22 mouse cellular contexts compared by ENCODE assay signal in the genomic region with DNA sequence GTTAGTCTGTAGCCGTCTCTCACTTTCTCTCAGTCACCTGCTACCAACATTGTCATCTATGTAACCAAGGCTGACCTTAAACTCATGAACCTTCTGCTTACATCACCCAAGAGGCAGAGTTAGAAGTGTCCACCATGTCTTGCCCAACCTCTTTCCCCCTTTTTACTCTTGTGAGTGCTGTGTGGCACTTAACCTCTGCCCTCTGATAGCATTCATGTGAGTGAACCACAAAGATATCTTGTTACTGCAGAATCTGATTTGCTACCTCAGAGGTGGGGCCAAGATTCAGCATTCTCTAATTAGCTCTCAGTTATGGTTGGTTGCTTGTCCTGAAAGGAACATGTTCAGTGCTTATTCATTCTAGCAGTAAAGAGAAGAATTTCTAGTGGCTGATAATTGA. TPM values are rescaled to one million over a fixed set of nuclear protein-coding genes. Genes with fewer than 3 reads are reported as not detected.
DNase-seq lines count a peak whose midpoint lies in the region; ATAC-seq and TF ChIP-seq lines count a peak whose summit lies in the region.
"Had no signal": no experiment of that assay in that cellular context is flagged by ENCODE, and none has a peak within 500 bp of the region (broad histone marks: within the 10 kb centered on the region; RNA-seq: fewer than 3 reads in every experiment).

No protein-coding gene starts in this region.

- no peak for TF ChIP-seq CTCF in G1E (IDR thresholded peaks at IDR 0.05; ENCODE audit: low read depth, low read length)
- no peak for TF ChIP-seq CTCF in brain, embryonic 14.5 days (IDR thresholded peaks at IDR 0.05; ENCODE audit: borderline replicate concordance, extremely low read depth, insufficient read depth, insufficient read length)

- H3K9ac ChIP-seq in liver, embryonic 11.5 days (ENCODE audit: low read depth, low read length) = no peak overlapping the region; the same call in 1 of the 2 replicates
- H3K9ac ChIP-seq: embryonic facial prominence, embryonic 15.5 days; heart, embryonic 12.5 days; hindbrain, embryonic 14.5 days had no signal

- TF ChIP-seq POLR2A in brain, embryonic 14.5 days (IDR thresholded peaks at IDR 0.05; ENCODE audit: borderline replicate concordance, extremely low read depth, insufficient read depth, insufficient read length, poor library complexity, severe bottlenecking) = no peak

- WGBS in liver, embryonic 11.5 days = 83% methylated on average over 1 of the region's 1 CpGs

- H3K36me3 ChIP-seq in G1E (replicated peaks) = peaks cover 64% of the 10 kb centered on the region
- H3K36me3 ChIP-seq in liver, embryonic 11.5 days (ENCODE audit: control insufficient read depth, insufficient read depth, low read length) = peaks cover 6% of the 10 kb centered on the region

- H3K27ac ChIP-seq in liver, embryonic 11.5 days (ENCODE audit: low read depth, low read length) = no peak overlapping the region
- H3K27ac ChIP-seq: embryonic facial prominence, embryonic 15.5 days; forebrain, embryonic 10.5 days; gastrocnemius, adult 2 months; hindbrain, embryonic 10.5 days; hindbrain, embryonic 14.5 days had no signal

- peak; percentile 37 for ATAC-seq in G1E (ENCODE audit: extremely low read depth, insufficient number of reproducible peaks, low FRiP score, poor library complexity, severe bottlenecking)
- ATAC-seq in liver, embryonic 11.5 days (replicated peaks; ENCODE audit: low FRiP score) = no peak
- ATAC-seq: forebrain, embryonic 14.5 days had no signal

- peak; percentile 36 for DNase-seq in lung, postnatal 36 days
- DNase-seq in lung, postnatal 14 days = no peak
- DNase-seq in G1E (ENCODE audit: low spot score) = no peak
- peak; percentile 11 for DNase-seq in brain, embryonic 14.5 days (ENCODE audit: low read depth)
- no peak for DNase-seq in adrenal gland, postnatal 36 days
- no peak for DNase-seq in liver, embryonic 11.5 days (ENCODE audit: low spot score)
- DNase-seq: adrenal gland, postnatal 14 days; cerebellum, adult 2 months; cerebellum, postnatal 10 days; embryo, embryonic 11 days; gastrocnemius, adult 2 months; gastrocnemius, postnatal 25 days had no signal

- no peak overlapping the region for H3K4me3 ChIP-seq in G1E (ENCODE audit: low read depth, low read length)
- H3K4me3 ChIP-seq in liver, embryonic 11.5 days (ENCODE audit: low read depth, low read length) = no peak overlapping the region
- H3K4me3 ChIP-seq: embryonic facial prominence, embryonic 15.5 days; erythroblast, embryonic 14.5 days; forebrain, embryonic 10.5 days; gastrocnemius, adult 2 months; heart, embryonic 12.5 days; hindbrain, embryonic 10.5 days had no signal

- H3K9me3 ChIP-seq in G1E (replicated peaks) = no peaks in the 10 kb centered on the region
- H3K9me3 ChIP-seq in liver, embryonic 11.5 days (ENCODE audit: control insufficient read depth, low read length) = no peaks in the 10 kb centered on the region
- H3K9me3 ChIP-seq: embryonic facial prominence, embryonic 15.5 days; forebrain, embryonic 10.5 days; heart, embryonic 12.5 days; hindbrain, embryonic 10.5 days had no signal

- H3K4me1 ChIP-seq in G1E (ENCODE audit: insufficient read depth, low read depth, low read length) = peaks cover 29% of the 10 kb centered on the region
- H3K4me1 ChIP-seq in liver, embryonic 11.5 days (replicated peaks; ENCODE audit: control insufficient read depth, insufficient read depth, low read length) = peaks cover 9% of the 10 kb centered on the region; the same call in 1 of the 2 replicates

- no peak overlapping the region for H3K4me2 ChIP-seq in liver, embryonic 11.5 days
- H3K4me2 ChIP-seq: embryonic facial prominence, embryonic 15.5 days; heart, embryonic 12.5 days; hindbrain, embryonic 14.5 days had no signal

- no peaks in the 10 kb centered on the region for H3K27me3 ChIP-seq in G1E (ENCODE audit: insufficient read depth, low read length)
- H3K27me3 ChIP-seq in liver, embryonic 11.5 days (replicated peaks; ENCODE audit: control insufficient read depth, insufficient read depth, low read length) = no peaks in the 10 kb centered on the region
- H3K27me3 ChIP-seq: embryonic facial prominence, embryonic 15.5 days; heart, embryonic 12.5 days had no signal

RNA-seq across cellular contexts. Expression of gene Mtmr14, which starts 5.1 kb away (rescaled TPM):
- 21.1 and 21.8 TPM in 2 replicates for total RNA-seq in G1E (2014; fragmentation: Nextera tagmentation)
- 30.6 and 41.8 TPM in 2 replicates for total RNA-seq in G1E (2017)
- polyA plus RNA-seq in G1E (2012) = 43.2 and 53.7 TPM in 2 replicates
- polyA plus RNA-seq in brain, embryonic 14.5 days (2012; rRNA removed) = 38.6 and 51.5 TPM in 2 replicates
- 10 to 100 TPM; 19.7 to 30.1 TPM for total RNA-seq in adrenal gland, postnatal 36 days (2021)
- polyA plus RNA-seq in liver, embryonic 11.5 days (2014; fragmentation: Nextera tagmentation; extraction: Ambion mirVana) = 29.9 and 30.7 TPM in 2 replicates

RNA-seq across cellular contexts. Expression of gene Cpne9, which starts 39.4 kb away (rescaled TPM):
- total RNA-seq in G1E (2014; fragmentation: Nextera tagmentation) = 0.24 TPM in 1 of 2 replicates, not detected in the other
- 0.11 TPM in 1 of 2 replicates, not detected in the other for total RNA-seq in G1E (2017)
- 0.04 TPM in 1 of 2 replicates, not detected in the other for polyA plus RNA-seq in G1E (2012)
- 2.1 and 4.2 TPM in 2 replicates for polyA plus RNA-seq in brain, embryonic 14.5 days (2012; rRNA removed)
- total RNA-seq in adrenal gland, postnatal 36 days (2021) = 1 to 10 TPM; 1.1 TPM
- polyA plus RNA-seq in liver, embryonic 11.5 days (2014; fragmentation: Nextera tagmentation; extraction: Ambion mirVana) = 0.07 TPM in 1 of 2 replicates, not detected in the other
- total RNA-seq: gastrocnemius, adult 2 months; gastrocnemius, postnatal 25 days; granulocyte monocyte progenitor cell, adult 5-6 weeks; heart, postnatal 25 days had no signal

RNA-seq across cellular contexts. Expression of gene Lhfpl4, which starts 47.6 kb away (rescaled TPM):
- not detected in 2 replicates for total RNA-seq in G1E (2014; fragmentation: Nextera tagmentation)
- total RNA-seq in G1E (2017) = 0.05 and 0.29 TPM in 2 replicates
- polyA plus RNA-seq in G1E (2012) = not detected in 2 replicates
- polyA plus RNA-seq in brain, embryonic 14.5 days (2012; rRNA removed) = 55.7 and 93.3 TPM in 2 replicates
- total RNA-seq in adrenal gland, postnatal 36 days (2021) = 1 to 10 TPM; 2.9 to 3.1 TPM
- 0.81 and 1.0 TPM in 2 replicates for polyA plus RNA-seq in liver, embryonic 11.5 days (2014; fragmentation: Nextera tagmentation; extraction: Ambion mirVana)
- total RNA-seq: common myeloid progenitor, adult 5-6 weeks; granulocyte monocyte progenitor cell, adult 5-6 weeks had no signal

Comparison
In these comparisons a context has a peak if more than half of its experiments do, and no peak if none do; other contexts are left out.
1. DNase-seq: peak in lung, postnatal 36 days (single experiment) and brain, embryonic 14.5 days (single experiment); none in lung, postnatal 14 days (single experiment), G1E (single experiment), adrenal gland, postnatal 36 days (0 of 2) and liver, embryonic 11.5 days (single experiment).
2. RNA of gene Lhfpl4, which starts 47.6 kb away (polyA plus RNA-seq): 55.7 to 93.3 TPM in brain, embryonic 14.5 days; 0.81 to 1.0 TPM in liver, embryonic 11.5 days and not detected in G1E; every median in the first group is over 10 times any median in the second.